Mouse (Mus musculus) megakaryocyte, embryonic 14.5 days (primary cell): ENCODE results near the gene Slc45a2. TPM values are rescaled to one million over a fixed set of nuclear protein-coding genes. Genes with fewer than 3 reads are reported as not detected.

Experiments used
- H3K27me3 ChIP-seq: replicated peaks from 2 replicates; pipeline ENCODE3; 2012; ENCODE audit warnings: inconsistent platforms
- H3K36me3 ChIP-seq: replicated peaks from 2 replicates; pipeline ENCODE3; 2012; ENCODE audit warnings: low read length, inconsistent platforms, mixed read lengths
- H3K4me1 ChIP-seq: 2 replicates; pipeline ENCODE4 v1.6.1; 2012; ENCODE audit warnings: inconsistent platforms
- H3K4me3 ChIP-seq: replicated peaks from 2 replicates; pipeline ENCODE3; 2012; ENCODE audit warnings: moderate library complexity, mild to moderate bottlenecking, inconsistent platforms
- H3K9me3 ChIP-seq: 2 replicates; pipeline ENCODE4 v1.6.1; 2012; ENCODE audit warnings: inconsistent platforms
- FLI1 ChIP-seq: IDR thresholded peaks from 2 replicates; pipeline ENCODE4 v1.6.1; 2012; ENCODE audit warnings: low read length, inconsistent platforms, mixed read lengths
- GATA1 ChIP-seq: IDR thresholded peaks from 3 replicates; pipeline ENCODE4 v1.6.1; 2012; ENCODE audit warnings: mixed read lengths, low read length, inconsistent platforms, borderline replicate concordance
- polyA plus RNA-seq: library from polyadenylated mRNA; stranded (reverse); fragments of >175 nt; gene quantifications from 2 replicates; pipeline ENCODE4 v1.2.3, GENCODE M21; 2012; ENCODE audit warnings: low replicate concordance; ENCODE audit not compliant: insufficient read depth

Gene Slc45a2
- polyA plus RNA-seq, 1 experiment, result not detected

GRCm38 (mm10) chr15:11064558-11065411, 64.3 kb downstream of the Slc45a2 start, which contains the start of gene Adamts12:
TSS of gene Adamts12 (plus strand) at chr15:11064790.
- Histone ChIP-seq H3K4me3 (no peak within 1 kb of the TSS), H3K4me1 (peaks cover 14% of the 10 kb centered on the region), H3K9me3 (no peaks in the 10 kb centered on the region), H3K36me3 (no peaks in the 10 kb centered on the region), H3K27me3 (peaks cover 21% of the 10 kb centered on the region)
- TF ChIP-seq FLI1, result no peak
- TF ChIP-seq GATA1, result no peak

GRCm38 (mm10) chr15:11065528-11066171, 65.1 kb downstream of the Slc45a2 start:
- TF ChIP-seq GATA1 (no peak), FLI1 (no peak)
- Histone ChIP-seq H3K27me3 (peaks cover 21% of the 10 kb centered on the region), H3K4me3 (no peak overlapping the region), H3K9me3 (no peaks in the 10 kb centered on the region), H3K4me1 (peaks cover 14% of the 10 kb centered on the region), H3K36me3 (no peaks in the 10 kb centered on the region)

GRCm38 (mm10) chr15:11066299-11066698, 65.8 kb downstream of the Slc45a2 start:
- no peak for TF ChIP-seq FLI1
- TF ChIP-seq GATA1, result no peak
- H3K27me3 ChIP-seq, result peaks cover 21% of the 10 kb centered on the region
- H3K36me3 ChIP-seq, result no peaks in the 10 kb centered on the region
- H3K9me3 ChIP-seq, result no peaks in the 10 kb centered on the region
- H3K4me1 ChIP-seq, result peaks cover 14% of the 10 kb centered on the region
- H3K4me3 ChIP-seq, result no peak overlapping the region

- H3K36me3 ChIP-seq, result no peaks in the 10 kb centered on the region
- H3K4me1 ChIP-seq, result peaks cover 14% of the 10 kb centered on the region
- H3K4me3 ChIP-seq, result no peak overlapping the region
- no peak for TF ChIP-seq GATA1
- no peak for TF ChIP-seq FLI1
- no peaks in the 10 kb centered on the region for H3K9me3 ChIP-seq
- H3K27me3 ChIP-seq, result peaks cover 19% of the 10 kb centered on the region
Measured at GRCm38 (mm10) chr15:11067891-11068290, 67.4 kb downstream of the Slc45a2 start.

GRCm38 (mm10) chr15:11075726-11076361, 75.3 kb downstream of the Slc45a2 start:
- no peaks in the 10 kb centered on the region for H3K36me3 ChIP-seq
- H3K4me3 ChIP-seq, result no peak overlapping the region
- H3K9me3 ChIP-seq, result no peaks in the 10 kb centered on the region
- no peaks in the 10 kb centered on the region for H3K27me3 ChIP-seq
- no peak for TF ChIP-seq GATA1
- TF ChIP-seq FLI1, result no peak
- no peaks in the 10 kb centered on the region for H3K4me1 ChIP-seq

Other genes with a start within 250 kb of the Slc45a2 start
- gene C1qtnf3, start 48.4 kb upstream of the Slc45a2 start, polyA plus RNA-seq, result not detected in 2 replicates
- gene Amacr, start 19.0 kb upstream of the Slc45a2 start, polyA plus RNA-seq, result 2.6 TPM in 1 of 2 replicates, not detected in the other
- gene Rxfp3, start 37.3 kb downstream of the Slc45a2 start, polyA plus RNA-seq, result not detected in 2 replicates
- gene Adamts12, start 64.1 kb downstream of the Slc45a2 start, polyA plus RNA-seq, result 0.18 TPM in 1 of 2 replicates, not detected in the other